Mouse (Mus musculus) ES-Bruce4 (cell line): ENCODE measurements around the gene Htra3. TPM values are rescaled to one million over a fixed set of nuclear protein-coding genes. Genes with fewer than 3 reads are reported as not detected.

Source experiments
- H3K27ac ChIP-seq: 2 replicates; pipeline ENCODE4 v1.5.1; 2012; ENCODE audit warnings: low read length, inconsistent platforms; ENCODE audit not compliant: insufficient read depth
- H3K27me3 ChIP-seq: 2 replicates; pipeline ENCODE4 v1.6.1; 2012; ENCODE audit warnings: mild to moderate bottlenecking, low read length, inconsistent platforms; ENCODE audit not compliant: control insufficient read depth, poor library complexity, insufficient read depth, severe bottlenecking
- H3K36me3 ChIP-seq: 2 replicates; pipeline ENCODE4 v1.6.1; 2012; ENCODE audit warnings: inconsistent platforms, mild to moderate bottlenecking, low read length, moderate library complexity; ENCODE audit not compliant: control insufficient read depth, poor library complexity, insufficient read depth, severe bottlenecking
- H3K4me1 ChIP-seq: one replicate; pipeline ENCODE4 v1.8.1; 2011; ENCODE audit warnings: low read length; ENCODE audit not compliant: control insufficient read depth, insufficient read depth
- H3K4me3 ChIP-seq: 2 replicates; pipeline ENCODE4 v1.5.1; 2011; ENCODE audit warnings: low read depth, mild to moderate bottlenecking, low read length
- H3K9ac ChIP-seq: 2 replicates; pipeline ENCODE4 v1.6.1; 2012; ENCODE audit warnings: low read depth, mild to moderate bottlenecking, inconsistent platforms; ENCODE audit not compliant: poor library complexity, severe bottlenecking
- H3K9me3 ChIP-seq: replicated peaks from 2 replicates; pipeline ENCODE4 v1.6.1; 2012; ENCODE audit warnings: mild to moderate bottlenecking, low read length, inconsistent platforms; ENCODE audit not compliant: control insufficient read depth, poor library complexity, insufficient read depth, severe bottlenecking
- CTCF ChIP-seq: IDR thresholded peaks from one replicate; pipeline ENCODE4 v1.8.1; 2011; ENCODE audit warnings: low read depth, low read length
- EP300 ChIP-seq: IDR thresholded peaks from 2 replicates; pipeline ENCODE4 v1.6.1; 2011; ENCODE audit warnings: low read depth, low read length; ENCODE audit not compliant: insufficient read depth
- POLR2A ChIP-seq: IDR thresholded peaks from one replicate; pipeline ENCODE4 v1.8.1; 2011; ENCODE audit warnings: low read length; ENCODE audit not compliant: insufficient read depth
- polyA plus RNA-seq: library from polyadenylated mRNA; stranded (reverse); fragments of >200 nt; gene quantifications from 2 replicates; pipeline ENCODE4 v1.2.4, GENCODE M21; 2011; ENCODE audit warnings: low read depth; ENCODE audit not compliant: missing spikeins, insufficient read depth, insufficient read length

Gene Htra3
- polyA plus RNA-seq, 1 experiment = 1.9 TPM

GRCm38 (mm10) chr5:35609971-35610370 lies 69.6 kb downstream of the Htra3 start:
- Histone ChIP-seq H3K36me3 (no peaks in the 10 kb centered on the region), H3K4me3 (no peak overlapping the region), H3K27me3 (no peaks in the 10 kb centered on the region), H3K9me3 (no peaks in the 10 kb centered on the region), H3K4me1 (peaks cover 2% of the 10 kb centered on the region), H3K27ac (no peak overlapping the region), H3K9ac (no peak overlapping the region)
- TF ChIP-seq EP300 = no peak
- no peak for TF ChIP-seq CTCF
- TF ChIP-seq POLR2A = no peak

- Histone ChIP-seq H3K36me3 (no peaks in the 10 kb centered on the region), H3K4me1 (peaks cover 2% of the 10 kb centered on the region), H3K9me3 (no peaks in the 10 kb centered on the region), H3K27ac (no peak overlapping the region), H3K9ac (no peak overlapping the region), H3K27me3 (no peaks in the 10 kb centered on the region), H3K4me3 (no peak overlapping the region)
- TF ChIP-seq EP300 (no peak), POLR2A (no peak), CTCF (no peak)
Measured at GRCm38 (mm10) chr5:35609381-35609780, 70.2 kb downstream of the Htra3 start.

- no peaks in the 10 kb centered on the region for H3K9me3 ChIP-seq
- H3K9ac ChIP-seq = no peak overlapping the region
- no peak overlapping the region for H3K4me3 ChIP-seq
- no peaks in the 10 kb centered on the region for H3K36me3 ChIP-seq
- peaks cover 2% of the 10 kb centered on the region for H3K4me1 ChIP-seq
- H3K27ac ChIP-seq = no peak overlapping the region
- TF ChIP-seq CTCF = no peak
- no peak for TF ChIP-seq POLR2A
- TF ChIP-seq EP300 = no peak
- H3K27me3 ChIP-seq = no peaks in the 10 kb centered on the region
Measured at GRCm38 (mm10) chr5:35608559-35608958, 71.0 kb downstream of the Htra3 start.

- Histone ChIP-seq H3K9me3 (no peaks in the 10 kb centered on the region), H3K9ac (no peak overlapping the region), H3K36me3 (no peaks in the 10 kb centered on the region), H3K27me3 (no peaks in the 10 kb centered on the region), H3K4me1 (peaks cover 2% of the 10 kb centered on the region), H3K4me3 (no peak overlapping the region), H3K27ac (no peak overlapping the region)
- TF ChIP-seq EP300 (no peak), CTCF (no peak), POLR2A (no peak)
Measured at GRCm38 (mm10) chr5:35607784-35608183, 71.8 kb downstream of the Htra3 start.

GRCm38 (mm10) chr5:35606800-35607199 lies 72.8 kb downstream of the Htra3 start:
- no peak overlapping the region for H3K4me3 ChIP-seq
- no peak for TF ChIP-seq EP300
- no peak for TF ChIP-seq CTCF
- H3K27ac ChIP-seq = no peak overlapping the region
- no peak overlapping the region for H3K9ac ChIP-seq
- H3K27me3 ChIP-seq = no peaks in the 10 kb centered on the region
- H3K36me3 ChIP-seq = no peaks in the 10 kb centered on the region
- no peaks in the 10 kb centered on the region for H3K9me3 ChIP-seq
- H3K4me1 ChIP-seq = peaks cover 2% of the 10 kb centered on the region

- Histone ChIP-seq H3K4me1 (peaks cover 2% of the 10 kb centered on the region), H3K9ac (no peak overlapping the region), H3K27ac (no peak overlapping the region), H3K9me3 (no peaks in the 10 kb centered on the region), H3K27me3 (no peaks in the 10 kb centered on the region), H3K36me3 (no peaks in the 10 kb centered on the region), H3K4me3 (no peak overlapping the region)
- TF ChIP-seq POLR2A (no peak), CTCF (no peak), EP300 (no peak)
Measured at GRCm38 (mm10) chr5:35605355-35605754, 74.2 kb downstream of the Htra3 start.

Other genes starting within 250 kb of the Htra3 start
- 4.6 and 6.8 TPM in 2 replicates for gene Cpz, start 154.1 kb downstream of the Htra3 start, polyA plus RNA-seq
- 10.2 and 12.5 TPM in 2 replicates for gene Trmt44, start 104.7 kb downstream of the Htra3 start, polyA plus RNA-seq
- 11.4 and 15.1 TPM in 2 replicates for gene Acox3, start 96.7 kb downstream of the Htra3 start, polyA plus RNA-seq
- 3.6 and 5.1 TPM in 2 replicates for gene Sh3tc1, start 60.2 kb upstream of the Htra3 start, polyA plus RNA-seq
- gene Ablim2, start 78.1 kb upstream of the Htra3 start, polyA plus RNA-seq = 3.8 and 6.1 TPM in 2 replicates
- 31.7 and 33.8 TPM in 2 replicates for gene Afap1, start 213.5 kb upstream of the Htra3 start, polyA plus RNA-seq